Mouse (Mus musculus) liver, embryonic 12.5 days (tissue): Measurements from ENCODE around the gene Mettl2. TPM values are rescaled to one million over a fixed set of nuclear protein-coding genes. Genes with fewer than 3 reads are reported as not detected.

Source experiments
- ATAC-seq: fragments of 200-750 bp; cut with Nextera tagmentation; 2 replicates; pipeline ENCODE4 v1.8.0; 2017; ENCODE audit warnings: moderate number of reproducible peaks, mild to moderate bottlenecking, moderate library complexity
- H3K27ac ChIP-seq: fragments of 300-500 bp; sonication (generic); 2 replicates; pipeline ENCODE4 v1.5.1; 2016; ENCODE audit warnings: mild to moderate bottlenecking
- H3K27me3 ChIP-seq: fragments of 300-500 bp; sonication (generic); replicated peaks from 2 replicates; pipeline ENCODE4 v1.6.1; 2016; ENCODE audit warnings: mild to moderate bottlenecking, moderate library complexity
- H3K36me3 ChIP-seq: fragments of 300-500 bp; sonication (generic); 2 replicates; pipeline ENCODE4 v1.6.1; 2016; ENCODE audit warnings: mild to moderate bottlenecking, moderate library complexity
- H3K4me1 ChIP-seq: fragments of 300-500 bp; sonication (generic); 2 replicates; pipeline ENCODE4 v1.6.1; 2016
- H3K4me2 ChIP-seq: fragments of 300-500 bp; sonication (generic); 2 replicates; pipeline ENCODE4 v1.6.1; 2016; ENCODE audit warnings: mild to moderate bottlenecking, moderate library complexity
- H3K4me3 ChIP-seq: fragments of 300-500 bp; sonication (generic); 2 replicates; pipeline ENCODE4 v1.5.1; 2016; ENCODE audit warnings: mild to moderate bottlenecking, moderate library complexity
- H3K9ac ChIP-seq: fragments of 300-500 bp; sonication (generic); 2 replicates; pipeline ENCODE4 v1.6.1; 2016; ENCODE audit warnings: mild to moderate bottlenecking, moderate library complexity
- H3K9me3 ChIP-seq: fragments of 300-500 bp; sonication (generic); replicated peaks from 2 replicates; pipeline ENCODE4 v1.6.1; 2016; ENCODE audit warnings: mild to moderate bottlenecking, moderate library complexity
- WGBS: fragments of 180-500 bp; shearing (Covaris S2); methylation state at CpG from one replicate; pipeline ENCODE4 v1.1.7; 2016; ENCODE audit not compliant: insufficient replicate concordance; 5-methylcytosine and 5-hydroxymethylcytosine counted together
- polyA plus RNA-seq: library from polyadenylated mRNA; unstranded; fragments of >200 nt; fragmentation: Nextera tagmentation; extraction: Ambion mirVana; gene quantifications from 2 replicates; pipeline ENCODE4 v1.2.1, GENCODE M21; 2016

The Mettl2 gene
- polyA plus RNA-seq, 1 experiment from 2014 or later = 35.1 TPM

DNA sequence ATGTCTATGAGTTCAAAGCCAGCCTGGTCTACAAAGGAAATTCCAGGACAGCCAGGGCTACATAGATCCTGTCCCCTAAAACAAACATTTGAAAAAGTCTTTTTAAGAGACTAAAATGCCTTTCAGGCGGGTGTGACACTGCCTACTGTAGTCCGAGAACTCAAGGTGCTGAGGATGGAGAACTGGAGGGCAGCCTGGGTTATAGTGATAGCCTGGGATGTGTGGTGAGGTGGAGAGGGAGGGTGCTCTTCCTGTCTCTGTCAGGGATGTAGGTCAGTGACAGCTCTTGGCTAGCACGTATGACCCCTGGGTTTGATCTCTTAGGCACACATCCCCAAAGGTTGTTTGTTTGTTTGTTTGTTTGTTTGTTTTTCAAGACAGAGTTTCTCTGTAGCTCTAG is 17.9 kb downstream of the Mettl2 start:
- peaks cover 27% of the 10 kb centered on the region for H3K36me3 ChIP-seq
- ATAC-seq = peak; percentile 79
- H3K4me2 ChIP-seq = peak overlapping the region; percentile 21
- peak overlapping the region; percentile 77 for H3K27ac ChIP-seq
- no peaks in the 10 kb centered on the region for H3K27me3 ChIP-seq
- no peaks in the 10 kb centered on the region for H3K9me3 ChIP-seq
- no peak overlapping the region for H3K9ac ChIP-seq
- H3K4me3 ChIP-seq = no peak overlapping the region
- peaks cover 46% of the 10 kb centered on the region for H3K4me1 ChIP-seq
- 55% methylated on average over 3 of the region's 3 CpGs for WGBS

DNA sequence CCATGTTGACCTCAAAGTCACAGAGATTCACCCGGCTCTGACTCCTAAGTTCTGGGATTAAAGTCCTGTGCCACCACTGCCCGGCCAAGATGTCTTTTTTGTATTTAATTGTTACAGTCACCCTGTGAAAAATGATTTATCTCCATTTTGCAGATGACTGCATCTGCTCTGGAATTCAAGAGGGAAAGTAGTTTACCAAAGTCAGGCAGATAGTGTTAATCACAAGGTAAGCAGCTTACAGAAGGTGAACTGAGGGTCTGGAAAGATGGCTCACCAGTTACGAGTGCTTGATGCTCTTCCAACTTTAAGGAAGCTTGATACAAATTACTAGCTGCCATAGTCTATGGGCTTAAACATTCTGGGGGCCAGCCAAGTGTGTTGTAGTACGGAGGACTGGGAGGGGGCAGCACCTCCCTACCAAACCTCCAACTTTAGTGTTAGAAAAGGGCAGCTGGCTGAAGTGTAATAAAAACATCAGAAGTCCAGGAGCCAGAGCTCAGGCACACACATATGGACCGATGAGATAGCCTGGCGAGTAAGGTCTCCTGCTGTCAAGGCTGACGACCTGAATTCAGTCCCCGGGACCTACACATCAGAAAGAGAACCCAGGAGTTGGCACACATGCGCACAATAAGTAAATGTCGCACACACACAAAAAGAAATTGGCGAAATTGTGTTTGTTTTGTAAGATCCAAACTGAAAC is 18.4 kb downstream of the Mettl2 start:
- Histone ChIP-seq H3K27me3 (no peaks in the 10 kb centered on the region), H3K9ac (peak overlapping the region; percentile 31; the same call in 1 of the 2 replicates), H3K4me3 (no peak overlapping the region), H3K36me3 (peaks cover 22% of the 10 kb centered on the region), H3K9me3 (no peaks in the 10 kb centered on the region), H3K27ac (peak overlapping the region; percentile 77), H3K4me1 (peaks cover 52% of the 10 kb centered on the region), H3K4me2 (peak overlapping the region; percentile 21)
- WGBS = 61% methylated on average over 11 of the region's 11 CpGs
- peak; percentile 36 for ATAC-seq

DNA sequence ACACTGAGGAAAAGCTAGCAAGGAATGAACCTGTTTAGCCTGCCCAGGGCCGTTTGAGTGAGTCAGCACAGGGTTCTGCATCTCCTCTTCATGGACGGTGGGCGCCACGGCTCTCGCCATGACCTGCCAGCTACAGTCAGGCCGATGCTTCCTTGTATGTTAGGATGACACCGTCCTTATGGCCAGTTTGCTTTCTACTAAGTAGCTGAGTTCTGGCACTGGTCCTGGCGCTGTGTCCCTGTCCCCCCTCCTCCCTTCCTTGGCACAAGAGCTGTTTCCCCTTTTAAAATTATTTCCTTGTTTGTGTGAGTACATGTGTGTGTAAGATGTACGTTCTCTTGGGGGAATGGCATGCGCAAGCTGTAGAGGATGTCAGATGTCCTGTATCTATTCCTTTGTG is 19.0 kb downstream of the Mettl2 start:
- Histone ChIP-seq H3K4me2 (no peak overlapping the region), H3K9ac (0 out of 2 replicates have a peak overlapping the region, but pooled peaks have one; percentile 31), H3K27ac (peak overlapping the region; percentile 77), H3K4me1 (peaks cover 57% of the 10 kb centered on the region), H3K4me3 (no peak overlapping the region), H3K27me3 (no peaks in the 10 kb centered on the region), H3K36me3 (peaks cover 16% of the 10 kb centered on the region), H3K9me3 (no peaks in the 10 kb centered on the region)
- no peak for ATAC-seq
- WGBS = 87% methylated on average over 10 of the region's 10 CpGs

DNA sequence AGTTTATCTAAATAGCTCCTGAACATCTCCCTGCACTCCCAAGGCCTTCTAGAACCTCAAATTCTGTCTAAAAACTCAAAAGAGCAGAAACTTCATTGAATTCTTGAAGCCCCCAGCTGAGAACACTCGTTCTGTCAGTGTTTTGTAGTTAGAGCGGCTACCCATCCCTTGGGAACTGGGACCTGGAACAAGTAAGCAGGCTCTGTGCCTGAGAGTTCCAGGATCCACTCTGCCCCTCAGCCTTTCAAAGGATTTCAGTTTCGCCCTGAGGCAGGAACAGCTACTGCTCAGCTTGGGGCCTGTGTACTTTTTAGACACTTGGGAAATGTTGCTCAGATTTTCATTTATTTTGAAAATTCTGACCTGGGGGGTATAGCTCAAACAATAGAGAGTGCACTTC is 20.4 kb downstream of the Mettl2 start, which contains the start of gene Gm10842:
Gene Gm10842 (plus strand): TSS at position 301 of the 400 bp plus-strand sequence.
- H3K4me2 ChIP-seq = no peak within 1 kb of the TSS
- H3K27me3 ChIP-seq = no peaks in the 10 kb centered on the region
- peaks cover 4% of the 10 kb centered on the region; the same call in 1 of the 2 replicates for H3K36me3 ChIP-seq
- peak within 1 kb of the TSS; percentile 77; the same call in 1 of the 2 replicates for H3K27ac ChIP-seq
- WGBS = 82% methylated on average over 3 of the region's 3 CpGs
- no peak within 1 kb of the TSS for H3K9ac ChIP-seq
- H3K4me1 ChIP-seq = peaks cover 71% of the 10 kb centered on the region
- ATAC-seq = no peak
- H3K4me3 ChIP-seq = no peak within 1 kb of the TSS
- H3K9me3 ChIP-seq = no peaks in the 10 kb centered on the region

DNA sequence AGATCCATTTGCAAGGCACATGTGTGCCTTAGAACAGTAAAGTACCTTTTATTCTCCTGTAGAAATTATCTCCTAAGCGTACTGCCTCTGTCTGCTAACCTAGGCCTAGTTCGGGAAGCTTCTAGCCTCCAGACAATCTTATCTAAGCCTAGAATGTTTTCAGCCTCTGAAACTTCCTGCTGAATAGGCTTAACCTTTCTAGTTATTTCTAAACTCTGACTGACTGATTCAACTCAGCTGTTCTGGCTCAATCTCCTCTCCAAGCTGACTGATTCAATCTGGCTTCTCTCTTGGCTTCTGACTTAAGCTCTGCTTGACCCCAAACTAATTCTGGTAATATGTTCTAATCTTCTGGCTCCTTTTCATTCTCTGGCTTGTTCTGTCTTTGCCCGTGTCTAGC is 23.1 kb downstream of the Mettl2 start:
- Histone ChIP-seq H3K4me1 (peaks cover 72% of the 10 kb centered on the region), H3K27me3 (no peaks in the 10 kb centered on the region), H3K9ac (no peak overlapping the region; the same call in 1 of the 2 replicates), H3K27ac (peak overlapping the region; percentile 95), H3K4me2 (no peak overlapping the region), H3K4me3 (no peak overlapping the region), H3K9me3 (no peaks in the 10 kb centered on the region), H3K36me3 (no peaks in the 10 kb centered on the region)
- no peak for ATAC-seq
- 29% methylated on average over 3 of the region's 3 CpGs for WGBS

DNA sequence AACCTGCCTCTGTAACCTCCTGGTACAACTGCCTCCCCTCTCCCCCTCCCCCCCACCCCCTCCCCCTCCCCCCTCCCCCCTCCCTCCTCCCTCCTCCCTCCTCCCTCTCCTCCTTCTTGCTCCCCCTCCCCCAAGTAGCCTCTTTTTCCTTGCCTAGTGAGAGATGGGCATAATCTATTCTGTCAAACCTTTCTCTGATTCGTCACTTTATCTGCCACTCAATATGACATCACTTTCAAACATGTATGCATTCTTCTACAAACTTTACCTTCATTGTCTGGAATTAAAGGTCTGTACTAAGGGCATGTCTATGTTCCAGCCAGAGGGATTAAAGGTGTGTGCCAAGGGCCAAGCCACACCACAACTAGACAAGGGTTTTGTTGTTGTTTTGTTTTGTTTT is 23.5 kb downstream of the Mettl2 start:
- no peaks in the 10 kb centered on the region for H3K9me3 ChIP-seq
- WGBS = 67% methylated on average over 1 of the region's 1 CpGs
- peaks cover 72% of the 10 kb centered on the region for H3K4me1 ChIP-seq
- H3K27ac ChIP-seq = peak overlapping the region; percentile 95
- H3K4me2 ChIP-seq = no peak overlapping the region
- no peaks in the 10 kb centered on the region for H3K36me3 ChIP-seq
- H3K4me3 ChIP-seq = no peak overlapping the region
- H3K27me3 ChIP-seq = no peaks in the 10 kb centered on the region
- no peak overlapping the region for H3K9ac ChIP-seq
- ATAC-seq = no peak

DNA sequence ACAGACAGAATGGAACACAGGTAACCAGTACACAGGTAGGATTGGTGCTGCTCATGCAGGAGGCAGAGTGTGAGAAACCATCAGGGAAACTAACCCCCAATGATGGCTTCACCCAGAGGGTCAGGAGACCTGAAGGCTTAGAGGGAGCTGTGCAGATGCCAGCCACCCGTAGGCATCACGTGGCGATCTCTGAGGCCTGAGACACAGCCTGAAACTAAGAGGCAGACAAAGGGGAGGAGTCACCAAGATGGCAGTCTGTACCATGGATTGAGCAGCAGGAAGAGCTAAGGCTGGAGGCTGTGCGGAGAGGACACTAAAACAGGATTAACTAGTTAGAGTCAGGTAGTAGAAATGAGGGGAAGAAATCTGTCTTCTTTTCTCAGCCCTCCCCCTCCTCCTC is 24.5 kb downstream of the Mettl2 start:
- Histone ChIP-seq H3K27ac (peak overlapping the region; percentile 95), H3K4me3 (no peak overlapping the region), H3K9ac (peak overlapping the region; percentile 69; the same call in 1 of the 2 replicates), H3K4me2 (peak overlapping the region; percentile 70), H3K36me3 (no peaks in the 10 kb centered on the region), H3K27me3 (no peaks in the 10 kb centered on the region), H3K4me1 (peaks cover 71% of the 10 kb centered on the region), H3K9me3 (no peaks in the 10 kb centered on the region)
- WGBS = 53% methylated on average over 4 of the region's 4 CpGs
- no peak for ATAC-seq

DNA sequence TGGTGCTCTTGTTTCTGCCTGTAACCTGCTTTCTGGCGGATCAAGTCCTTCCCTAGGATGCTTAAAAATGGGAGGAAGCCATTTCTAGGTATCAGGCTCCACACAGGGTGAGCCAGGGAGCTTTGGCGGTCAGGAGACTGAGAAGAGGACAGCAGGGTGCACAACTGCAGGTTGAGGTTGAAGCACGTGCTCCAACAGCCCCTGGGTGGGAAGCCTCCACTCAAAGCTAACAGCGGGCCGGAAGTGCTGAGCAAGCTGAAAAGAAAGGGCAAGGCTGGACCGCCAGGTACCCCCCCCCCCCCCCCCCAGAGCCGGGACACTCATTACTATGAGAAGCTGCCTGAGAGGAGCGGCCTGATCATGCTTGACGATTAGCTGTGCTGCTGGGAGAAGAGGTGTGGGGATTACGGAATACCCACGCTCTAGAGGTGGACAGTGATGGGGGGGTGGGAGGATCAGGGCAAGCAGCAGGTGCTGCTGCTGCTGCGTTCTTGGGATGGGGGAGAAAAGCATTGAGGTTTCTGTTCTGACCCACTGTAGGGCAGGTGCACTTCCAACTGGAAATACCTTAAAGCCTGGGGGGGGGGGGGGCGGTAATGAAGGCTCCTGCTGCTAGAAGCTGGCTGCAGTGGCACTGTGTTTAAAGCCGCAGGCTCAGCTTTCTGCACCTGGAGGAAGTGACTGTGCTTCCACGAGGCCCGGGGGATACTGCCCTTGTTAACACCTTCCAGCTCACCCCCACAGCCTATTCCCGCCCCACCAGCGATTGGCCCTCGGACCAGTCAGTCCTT is 25.2 kb downstream of the Mettl2 start:
- no peak for ATAC-seq
- H3K36me3 ChIP-seq = no peaks in the 10 kb centered on the region
- no peaks in the 10 kb centered on the region for H3K27me3 ChIP-seq
- WGBS = 18% methylated on average over 18 of the region's 19 CpGs
- peak overlapping the region; percentile 33 for H3K4me3 ChIP-seq
- H3K9me3 ChIP-seq = no peaks in the 10 kb centered on the region
- peak overlapping the region; percentile 70 for H3K4me2 ChIP-seq
- H3K27ac ChIP-seq = peak overlapping the region; percentile 95
- peaks cover 75% of the 10 kb centered on the region for H3K4me1 ChIP-seq
- peak overlapping the region; percentile 69 for H3K9ac ChIP-seq

DNA sequence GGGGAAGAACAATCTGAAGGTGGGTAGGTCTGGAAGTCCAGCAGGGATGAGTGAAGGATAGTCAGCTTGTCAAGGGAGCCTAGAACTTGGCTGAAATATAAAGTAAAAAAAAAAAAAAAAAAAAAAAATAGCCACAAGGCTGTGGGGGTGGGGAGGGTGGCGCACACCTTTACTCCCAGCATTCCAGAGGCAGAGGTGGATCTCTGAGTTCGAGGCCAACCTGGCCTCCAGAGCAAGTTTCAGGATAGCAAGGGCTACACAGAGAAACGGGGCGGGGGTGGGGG is 25.7 kb downstream of the Mettl2 start:
- Histone ChIP-seq H3K27me3 (no peaks in the 10 kb centered on the region), H3K4me1 (peaks cover 80% of the 10 kb centered on the region), H3K36me3 (no peaks in the 10 kb centered on the region), H3K4me2 (peak overlapping the region; percentile 70), H3K4me3 (peak overlapping the region; percentile 33; the same call in 1 of the 2 replicates), H3K9ac (peak overlapping the region; percentile 69), H3K27ac (peak overlapping the region; percentile 95), H3K9me3 (no peaks in the 10 kb centered on the region)
- no peak for ATAC-seq
- 30% methylated on average over 2 of the region's 4 CpGs for WGBS

DNA sequence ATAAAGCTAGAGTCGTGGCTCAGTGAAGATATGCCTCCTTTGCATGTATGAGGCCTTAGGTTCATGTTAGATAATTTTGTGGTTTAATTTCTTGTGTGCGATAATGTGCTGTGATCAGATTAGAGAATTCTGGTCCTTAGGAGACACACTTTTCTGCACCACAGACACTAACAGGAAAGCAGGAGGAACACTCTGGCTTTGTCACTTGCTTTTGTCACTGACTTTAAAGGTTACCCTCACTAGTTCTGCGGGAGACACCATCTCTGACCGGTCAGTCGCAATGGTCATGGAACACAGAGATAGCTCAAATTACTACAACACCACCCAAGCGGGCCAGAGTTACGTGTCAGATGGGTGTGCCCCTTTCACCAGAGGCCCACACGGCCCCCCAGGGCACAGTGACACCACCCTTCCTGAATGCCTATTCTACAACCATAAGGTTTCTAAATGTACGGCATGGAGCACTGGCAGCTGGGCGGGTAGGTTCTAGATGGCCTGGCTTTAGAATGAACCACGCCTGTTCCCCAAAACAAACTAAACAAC is 26.2 kb downstream of the Mettl2 start:
- no peaks in the 10 kb centered on the region for H3K9me3 ChIP-seq
- H3K9ac ChIP-seq = peak overlapping the region; percentile 69
- 17% methylated on average over 11 of the region's 11 CpGs for WGBS
- peaks cover 85% of the 10 kb centered on the region for H3K4me1 ChIP-seq
- H3K27ac ChIP-seq = peak overlapping the region; percentile 95
- no peaks in the 10 kb centered on the region for H3K27me3 ChIP-seq
- peak overlapping the region; percentile 70 for H3K4me2 ChIP-seq
- H3K4me3 ChIP-seq = peak overlapping the region; percentile 33
- H3K36me3 ChIP-seq = no peaks in the 10 kb centered on the region
- peak; percentile 89 for ATAC-seq

DNA sequence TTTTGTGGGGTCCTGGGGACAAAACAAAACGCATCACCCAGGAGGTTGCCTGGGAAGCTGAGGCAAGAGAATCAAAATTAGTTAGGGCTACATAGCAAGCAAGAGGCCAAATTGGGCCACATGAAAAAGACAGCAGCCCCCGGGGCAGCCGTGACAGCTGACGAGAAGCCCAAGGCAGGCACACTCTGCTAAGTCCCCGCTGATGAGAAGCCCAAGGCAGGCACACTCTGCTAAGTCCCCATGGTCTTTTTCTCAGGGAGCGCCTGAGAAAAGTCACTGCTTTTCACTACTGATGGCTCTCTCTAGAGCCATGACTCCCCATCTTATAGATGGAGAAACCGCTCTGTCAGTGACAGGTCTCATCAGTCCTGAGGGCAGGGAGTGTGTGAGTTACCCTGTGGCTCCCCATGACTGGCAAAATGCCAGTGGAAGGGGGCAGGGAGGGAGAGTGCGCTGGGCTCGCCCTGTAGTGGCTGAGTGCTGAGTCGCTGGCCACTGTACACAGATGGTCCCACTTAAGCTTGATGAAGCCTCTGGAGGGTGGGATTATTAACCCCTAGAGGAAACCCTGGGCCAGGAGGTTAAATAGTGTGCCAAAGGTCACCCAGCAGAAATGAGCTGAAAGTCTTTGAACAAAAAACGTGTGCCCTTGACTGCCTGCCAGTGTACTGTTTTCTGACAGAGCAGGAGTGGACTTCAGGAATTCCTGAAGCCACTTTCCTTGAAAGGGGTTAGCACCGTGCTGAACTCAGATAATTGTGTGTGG is 27.0 kb downstream of the Mettl2 start:
- WGBS = 35% methylated on average over 12 of the region's 12 CpGs

More for the DNA sequence above, 27.0 kb downstream of the Mettl2 start:
- ATAC-seq = peak; percentile 79
- H3K27ac ChIP-seq = peak overlapping the region; percentile 95
- peak overlapping the region; percentile 69 for H3K9ac ChIP-seq
- no peaks in the 10 kb centered on the region for H3K27me3 ChIP-seq
- peak overlapping the region; percentile 33; the same call in 1 of the 2 replicates for H3K4me3 ChIP-seq
- no peaks in the 10 kb centered on the region for H3K9me3 ChIP-seq
- peaks cover 93% of the 10 kb centered on the region for H3K4me1 ChIP-seq
- H3K4me2 ChIP-seq = peak overlapping the region; percentile 70
- H3K36me3 ChIP-seq = no peaks in the 10 kb centered on the region
